Mouse (Mus musculus) ES-E14 (cell line): ENCODE results near the gene Pacsin3.

ENCODE experiments used
- CHD2 ChIP-seq: IDR thresholded peaks from 2 replicates; pipeline ENCODE4 v1.6.1; 2014; ENCODE audit warnings: mild to moderate bottlenecking, low read depth, low read length, inconsistent platforms
- HCFC1 ChIP-seq: IDR thresholded peaks from 2 replicates; pipeline ENCODE4 v1.6.1; 2012; ENCODE audit warnings: low read length, inconsistent platforms, borderline replicate concordance; ENCODE audit not compliant: insufficient read depth

- no peak for TF ChIP-seq CHD2
- TF ChIP-seq HCFC1, result no peak
Measured at GRCm38 (mm10) chr2:91220501-91220900, 35.3 kb upstream of the Pacsin3 start.
